8 mouse cellular contexts compared by ENCODE assay signal in genomic region chr4:59807521-59807920, GRCm38 (mm10). TPM values are rescaled to one million over a fixed set of nuclear protein-coding genes. Genes with fewer than 3 reads are reported as not detected.
A peak's percentile ranks its signal among the peaks of the same experiment; 100 is the strongest.
DNase-seq lines count a peak whose midpoint lies in the region; ATAC-seq and TF ChIP-seq lines count a peak whose summit lies in the region.
"Had no signal": no experiment of that assay in that cellular context is flagged by ENCODE, and none has a peak within 500 bp of the region (broad histone marks: within the 10 kb centered on the region; RNA-seq: fewer than 3 reads in every experiment).

No protein-coding gene starts in this region.

- no peak for ATAC-seq in heart, postnatal 0 days (ENCODE audit: insufficient read depth, low read depth)
- no peak for ATAC-seq in midbrain, embryonic 11.5 days (ENCODE audit: low FRiP score)
- ATAC-seq in megakaryocyte progenitor cell, adult 5-6 weeks (replicated peaks; ENCODE audit: poor library complexity) = no peak

- TF ChIP-seq POLR2A in embryonic fibroblast, embryonic 13.5 days (IDR thresholded peaks at IDR 0.05; ENCODE audit: low read depth, low read length) = no peak

- no peak overlapping the region for H3K27ac ChIP-seq in heart, postnatal 0 days (ENCODE audit: low read depth)
- H3K27ac ChIP-seq in embryonic fibroblast, embryonic 13.5 days (ENCODE audit: insufficient read depth, low read length) = peak overlapping the region; percentile 88
- H3K27ac ChIP-seq in midbrain, embryonic 11.5 days (ENCODE audit: low read depth, low read length) = no peak overlapping the region

- H3K9ac ChIP-seq in heart, postnatal 0 days (replicated peaks; ENCODE audit: low read depth, low read length) = no peak overlapping the region
- no peak overlapping the region for H3K9ac ChIP-seq in midbrain, embryonic 11.5 days (ENCODE audit: low read length)

- peak overlapping the region; percentile 83; the same call in 1 of the 2 replicates for H3K4me2 ChIP-seq in heart, postnatal 0 days (ENCODE audit: low read depth, low read length)
- peak overlapping the region; percentile 88 for H3K4me2 ChIP-seq in midbrain, embryonic 11.5 days

- H3K27me3 ChIP-seq in heart, postnatal 0 days (ENCODE audit: control insufficient read depth, insufficient read depth, low read length) = no peaks in the 10 kb centered on the region
- H3K27me3 ChIP-seq in E14TG2a.4 (ENCODE audit: insufficient read depth, low read length) = 0 out of 2 replicates have a peak, but pooled peaks cover 3% of the 10 kb centered on the region
- H3K27me3 ChIP-seq in midbrain, embryonic 11.5 days (ENCODE audit: control insufficient read depth, insufficient read depth, low read length) = no peaks in the 10 kb centered on the region

- H3K36me3 ChIP-seq in heart, postnatal 0 days (replicated peaks; ENCODE audit: control insufficient read depth, insufficient read depth, low read length) = no peaks in the 10 kb centered on the region
- H3K36me3 ChIP-seq in E14TG2a.4 (ENCODE audit: insufficient read depth, low read length) = peaks cover 15% of the 10 kb centered on the region; the same call in 1 of the 2 replicates
- no peaks in the 10 kb centered on the region for H3K36me3 ChIP-seq in midbrain, embryonic 11.5 days (ENCODE audit: control insufficient read depth, insufficient read depth, low read length)

- H3K4me1 ChIP-seq in heart, postnatal 0 days (ENCODE audit: control insufficient read depth, insufficient read depth) = peaks cover 12% of the 10 kb centered on the region
- peaks cover 55% of the 10 kb centered on the region for H3K4me1 ChIP-seq in E14TG2a.4 (replicated peaks; ENCODE audit: low read depth, low read length)
- H3K4me1 ChIP-seq in embryonic fibroblast, embryonic 13.5 days (ENCODE audit: control insufficient read depth, insufficient read depth, low read length) = 0 out of 2 replicates have a peak, but pooled peaks cover 2% of the 10 kb centered on the region
- H3K4me1 ChIP-seq in midbrain, embryonic 11.5 days (ENCODE audit: control insufficient read depth, insufficient read depth, low read length) = peaks cover 5% of the 10 kb centered on the region

- no peaks in the 10 kb centered on the region for H3K9me3 ChIP-seq in heart, postnatal 0 days (replicated peaks; ENCODE audit: control insufficient read depth, low read length)
- no peaks in the 10 kb centered on the region for H3K9me3 ChIP-seq in E14TG2a.4 (ENCODE audit: low read length)
- H3K9me3 ChIP-seq in midbrain, embryonic 11.5 days (ENCODE audit: control insufficient read depth, low read length) = no peaks in the 10 kb centered on the region

- no peak for TF ChIP-seq CTCF in heart, postnatal 0 days (IDR thresholded peaks at IDR 0.05; ENCODE audit: low read depth)
- no peak for TF ChIP-seq CTCF in E14TG2a.4 (conservative IDR thresholded peaks at IDR 0.05; ENCODE audit: low read length)
- TF ChIP-seq CTCF in embryonic fibroblast, embryonic 13.5 days (IDR thresholded peaks at IDR 0.05; ENCODE audit: borderline replicate concordance, insufficient read depth, low read length) = no peak

- TF ChIP-seq EP300 in heart, postnatal 0 days (IDR thresholded peaks at IDR 0.05; ENCODE audit: low read depth) = no peak

- no peak for DNase-seq in heart, postnatal 0 days (ENCODE audit: low spot score)
- DNase-seq in heart, postnatal 10 days = no peak
- DNase-seq in midbrain, embryonic 11.5 days (ENCODE audit: low spot score, missing footprints) = no peak
- no peak for DNase-seq in left cerebral cortex, adult 8-10 months (ENCODE audit: low spot score in 2 of 2)
- DNase-seq: right cerebral cortex, postnatal 14 days had no signal

- H3K4me3 ChIP-seq in heart, postnatal 0 days (ENCODE audit: low read depth, low read length) = peak overlapping the region; percentile 79; the same call in 1 of the 2 replicates
- H3K4me3 ChIP-seq in E14TG2a.4 (replicated peaks; ENCODE audit: low read length) = peak overlapping the region; percentile 99
- H3K4me3 ChIP-seq in embryonic fibroblast, embryonic 13.5 days (ENCODE audit: insufficient read depth, low read length) = peak overlapping the region; percentile 25
- no peak overlapping the region; the same call in 1 of the 2 replicates for H3K4me3 ChIP-seq in midbrain, embryonic 11.5 days (ENCODE audit: low read depth, low read length)

- intact Hi-C loops in heart, postnatal 10 days (cut with DNase I) = loop anchor here (5.0 kb wide), 2 partner anchors 45 to 65 kb away; no protein-coding TSS in a partner anchor

- 60% methylated on average over 2 of the region's 2 CpGs for WGBS in heart, postnatal 0 days
- WGBS in midbrain, embryonic 11.5 days = 72% methylated on average over 2 of the region's 2 CpGs

RNA-seq across cellular contexts. Expression of gene Snx30, which starts 1.9 kb away (rescaled TPM):
- total RNA-seq in heart, postnatal 0 days (2014; rRNA removed; ENCODE audit: low replicate concordance) = 3.7 and 4.5 TPM in 2 replicates
- 2.9 and 3.3 TPM in 2 replicates for polyA plus RNA-seq in heart, postnatal 0 days (2015; fragmentation: Nextera tagmentation; extraction: Ambion mirVana)
- 1 to 10 TPM; 8.1 to 8.9 TPM for total RNA-seq in heart, postnatal 10 days (2021)
- polyA plus RNA-seq in embryonic fibroblast, embryonic 13.5 days (2011; ENCODE audit: insufficient read length, low read depth, missing spikeins) = 14.7 and 20.2 TPM in 2 replicates
- polyA plus RNA-seq in midbrain, embryonic 11.5 days (2014; fragmentation: Nextera tagmentation; extraction: Ambion mirVana) = 11.8 and 12.3 TPM in 2 replicates
- 13.0 and 16.1 TPM in 2 replicates for total RNA-seq in megakaryocyte progenitor cell, adult 5-6 weeks (2015)
- total RNA-seq in megakaryocyte progenitor cell, adult 5-6 weeks (2017) = 17.9 and 23.8 TPM in 2 replicates
- 10 to 100 TPM; 29.5 to 41.8 (median 34.9) TPM for total RNA-seq in left cerebral cortex, adult 8-10 months (2022)

RNA-seq across cellular contexts. Expression of gene Inip, which starts 6.1 kb away (rescaled TPM):
- 10.3 and 17.3 TPM in 2 replicates for total RNA-seq in heart, postnatal 0 days (2014; rRNA removed; ENCODE audit: low replicate concordance)
- 23.6 and 25.2 TPM in 2 replicates for polyA plus RNA-seq in heart, postnatal 0 days (2015; fragmentation: Nextera tagmentation; extraction: Ambion mirVana)
- total RNA-seq in heart, postnatal 10 days (2021) = 10 to 100 TPM; 13.5 to 17.4 TPM
- polyA plus RNA-seq in embryonic fibroblast, embryonic 13.5 days (2011; ENCODE audit: insufficient read length, low read depth, missing spikeins) = 17.9 and 19.8 TPM in 2 replicates
- 110 and 121 TPM in 2 replicates for polyA plus RNA-seq in midbrain, embryonic 11.5 days (2014; fragmentation: Nextera tagmentation; extraction: Ambion mirVana)
- 54.2 and 65.5 TPM in 2 replicates for total RNA-seq in megakaryocyte progenitor cell, adult 5-6 weeks (2015)
- total RNA-seq in megakaryocyte progenitor cell, adult 5-6 weeks (2017) = 70.2 and 70.8 TPM in 2 replicates
- total RNA-seq in left cerebral cortex, adult 8-10 months (2022) = 10 to 100 TPM; 20.3 to 22.3 (median 21.0) TPM
